Mouse (Mus musculus): ENCODE results near the gene Flvcr2.

Gene Flvcr2

GRCm38 (mm10) chr12:85794094-85794493 lies 47.8 kb downstream of the Flvcr2 start:
- no peak for DNase-seq (ENCODE audit: low spot score in 2 of 2)

GRCm38 (mm10) chr12:85795551-85795950 lies 49.2 kb downstream of the Flvcr2 start:
- no peak for DNase-seq (ENCODE audit: low spot score in 2 of 2)

DNA sequence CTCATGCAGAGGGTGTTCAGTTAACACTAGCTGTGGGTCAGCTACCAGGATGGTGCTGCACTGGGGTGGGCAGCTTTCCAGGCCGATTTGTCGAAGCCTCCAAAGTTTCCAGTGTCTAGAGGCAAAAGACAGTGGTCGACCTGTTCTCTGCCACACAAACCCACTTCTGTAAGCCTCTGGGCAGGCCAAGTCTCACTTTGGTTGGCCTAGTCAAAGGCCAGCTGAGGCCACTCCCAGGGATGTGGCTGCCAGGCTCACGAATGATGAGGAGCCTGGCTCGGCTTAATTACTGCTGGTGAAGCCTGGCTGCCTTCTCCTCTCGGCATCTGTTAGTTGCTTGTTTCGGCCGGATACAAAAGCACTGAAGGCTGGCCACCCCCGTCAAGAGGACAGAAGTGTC lies 53.7 kb downstream of the Flvcr2 start:
- no peak for DNase-seq (ENCODE audit: low spot score in 2 of 2)

GRCm38 (mm10) chr12:85809726-85810125 lies 63.4 kb downstream of the Flvcr2 start:
- no peak for DNase-seq (ENCODE audit: low spot score in 2 of 2)

- no peak for DNase-seq (ENCODE audit: low spot score in 2 of 2)
Measured at GRCm38 (mm10) chr12:85810959-85811358, 64.6 kb downstream of the Flvcr2 start.

GRCm38 (mm10) chr12:85811676-85812075 lies 65.3 kb downstream of the Flvcr2 start:
- DNase-seq (ENCODE audit: low spot score in 2 of 2): no peak

DNA sequence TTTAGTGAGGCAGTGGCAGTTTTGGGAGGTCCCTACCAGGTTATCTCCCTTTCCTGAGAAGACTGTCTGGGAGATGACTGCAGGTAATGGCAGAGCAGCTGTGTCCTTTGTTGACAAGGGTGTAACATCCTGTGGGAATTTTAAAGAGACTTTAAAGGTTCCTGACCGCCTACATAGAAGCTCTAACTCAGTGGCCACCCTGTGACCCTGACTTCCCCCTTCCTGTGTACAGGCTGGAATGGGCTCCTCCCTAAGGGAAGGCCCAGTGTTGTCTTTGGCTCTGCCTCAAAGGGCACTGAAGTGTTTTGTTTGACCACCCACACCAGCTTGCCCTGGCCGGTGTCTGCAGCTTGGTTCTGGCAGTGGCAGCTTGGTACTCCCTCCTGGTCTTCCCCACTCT lies 67.3 kb downstream of the Flvcr2 start:
- DNase-seq (ENCODE audit: low spot score in 2 of 2): no peak

DNA sequence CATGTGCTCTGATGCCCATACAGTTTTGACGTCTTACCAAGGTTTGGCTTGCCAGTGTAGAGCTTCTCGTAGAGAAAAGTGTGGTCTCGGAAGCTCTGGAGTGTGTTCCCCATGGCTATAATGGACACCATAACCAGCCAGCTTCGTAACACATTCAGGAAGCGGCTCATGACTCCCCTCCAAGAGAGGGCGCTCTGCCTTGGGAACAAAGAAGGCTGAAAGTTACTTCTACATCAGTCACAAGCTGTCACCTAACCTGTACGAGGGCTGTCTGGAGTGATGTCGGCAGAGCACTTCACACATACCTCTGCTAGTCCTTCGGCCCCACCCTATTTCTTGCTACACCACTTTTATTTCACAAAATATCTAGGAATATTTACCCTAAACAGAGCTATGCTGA lies 75.7 kb downstream of the Flvcr2 start:
- no peak for DNase-seq (ENCODE audit: low spot score in 2 of 2)

GRCm38 (mm10) chr12:85824438-85825264 lies 78.3 kb downstream of the Flvcr2 start, which contains the start of the genes Erg28 and Ttll5:
Gene Erg28, minus strand, starts transcription at chr12:85824550.
Gene Ttll5, plus strand, starts transcription at chr12:85824659.
- DNase-seq (ENCODE audit: low spot score in 2 of 2): peak; percentile 91 to 92

DNA sequence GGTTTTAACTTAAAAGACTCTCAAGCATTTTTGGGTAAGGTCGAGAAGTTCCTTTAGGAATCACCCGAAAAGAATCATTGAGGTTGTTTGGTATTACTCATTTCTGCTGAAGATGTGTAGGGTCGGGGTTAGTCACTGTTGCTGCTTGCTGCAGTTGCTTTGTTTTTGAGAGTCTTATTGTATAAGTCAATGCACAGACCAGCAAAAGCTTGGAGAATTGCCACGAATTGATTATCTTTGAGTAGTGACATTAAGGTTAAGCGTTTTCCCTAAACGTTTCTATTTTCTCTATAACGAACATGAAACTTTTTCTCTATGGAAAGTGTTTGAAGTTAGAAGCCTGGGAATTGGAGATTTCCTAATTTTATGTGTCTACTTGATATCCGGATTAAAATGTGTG lies 79.0 kb downstream of the Flvcr2 start:
- no peak for DNase-seq (ENCODE audit: low spot score in 2 of 2)

DNA sequence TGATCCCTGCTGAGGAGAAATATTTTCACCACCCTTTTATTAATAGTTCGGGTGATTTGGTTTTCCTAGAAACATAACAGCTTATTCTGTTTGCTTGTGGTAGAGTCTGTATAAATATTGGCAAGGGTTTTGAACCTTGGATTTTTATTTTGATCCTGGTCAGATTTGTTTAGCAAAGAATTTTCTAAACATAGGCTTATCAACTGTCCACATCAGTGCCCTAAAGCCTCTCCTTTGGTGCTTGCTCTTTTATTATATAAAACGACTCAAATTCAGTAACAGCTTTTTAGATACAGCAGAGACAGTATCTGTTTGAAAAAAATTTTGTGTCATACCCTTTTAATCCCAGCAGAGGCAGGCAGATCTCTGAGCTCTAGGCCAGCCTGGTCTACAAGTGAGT lies 79.5 kb downstream of the Flvcr2 start:
- DNase-seq (ENCODE audit: low spot score in 2 of 2): no peak

- no peak for DNase-seq (ENCODE audit: low spot score in 2 of 2)
Measured at GRCm38 (mm10) chr12:85828856-85829255, 82.5 kb downstream of the Flvcr2 start.

DNA sequence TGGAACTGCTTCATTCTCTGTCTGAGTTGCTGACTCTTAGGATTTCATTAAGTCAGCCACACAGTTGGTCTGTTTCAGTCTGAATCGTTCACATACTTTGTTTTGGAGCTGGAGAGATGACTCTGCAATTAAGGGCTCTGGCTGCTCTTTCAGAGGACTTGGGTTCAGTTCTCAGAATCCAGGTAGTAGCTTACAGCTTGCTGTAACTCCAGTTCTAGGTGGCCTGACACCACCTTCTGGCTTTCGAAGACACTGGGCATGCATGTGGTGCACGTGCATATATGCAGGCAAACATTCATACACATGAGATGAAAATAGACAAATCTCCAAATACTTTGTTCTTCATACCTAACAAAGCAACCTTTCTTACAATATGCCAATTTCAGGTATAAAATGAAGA lies 83.5 kb downstream of the Flvcr2 start:
- DNase-seq (ENCODE audit: low spot score in 2 of 2): no peak

DNA sequence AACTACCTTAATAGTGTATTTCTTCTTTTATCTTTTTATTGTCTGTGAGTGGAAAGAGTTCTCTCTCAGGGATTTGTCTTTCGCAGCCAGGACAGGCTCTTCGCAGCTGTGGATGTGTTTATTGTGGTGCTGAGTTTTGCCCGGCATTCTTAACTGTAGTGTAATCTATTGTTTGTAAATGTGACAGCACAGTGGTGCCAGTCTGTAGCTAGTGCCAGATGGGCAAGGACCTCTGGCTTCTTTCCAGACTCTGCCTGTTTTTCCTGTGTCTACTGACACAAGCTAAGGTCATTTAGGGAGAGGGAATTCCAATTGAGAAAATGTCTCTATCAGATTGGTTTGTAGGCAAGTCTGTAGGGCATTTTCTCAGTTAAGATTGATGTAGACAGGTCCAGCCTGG lies 84.4 kb downstream of the Flvcr2 start:
- no peak for DNase-seq (ENCODE audit: low spot score in 2 of 2)

GRCm38 (mm10) chr12:85834543-85834942 lies 88.2 kb downstream of the Flvcr2 start:
- no peak for DNase-seq (ENCODE audit: low spot score in 2 of 2)

- no peak for DNase-seq (ENCODE audit: low spot score in 2 of 2)
Measured at GRCm38 (mm10) chr12:85837765-85838164, 91.4 kb downstream of the Flvcr2 start.

- peak; percentile 39 to 51 for DNase-seq (ENCODE audit: low spot score in 2 of 2)
Measured at GRCm38 (mm10) chr12:85839371-85840000, 93.1 kb downstream of the Flvcr2 start.

DNA sequence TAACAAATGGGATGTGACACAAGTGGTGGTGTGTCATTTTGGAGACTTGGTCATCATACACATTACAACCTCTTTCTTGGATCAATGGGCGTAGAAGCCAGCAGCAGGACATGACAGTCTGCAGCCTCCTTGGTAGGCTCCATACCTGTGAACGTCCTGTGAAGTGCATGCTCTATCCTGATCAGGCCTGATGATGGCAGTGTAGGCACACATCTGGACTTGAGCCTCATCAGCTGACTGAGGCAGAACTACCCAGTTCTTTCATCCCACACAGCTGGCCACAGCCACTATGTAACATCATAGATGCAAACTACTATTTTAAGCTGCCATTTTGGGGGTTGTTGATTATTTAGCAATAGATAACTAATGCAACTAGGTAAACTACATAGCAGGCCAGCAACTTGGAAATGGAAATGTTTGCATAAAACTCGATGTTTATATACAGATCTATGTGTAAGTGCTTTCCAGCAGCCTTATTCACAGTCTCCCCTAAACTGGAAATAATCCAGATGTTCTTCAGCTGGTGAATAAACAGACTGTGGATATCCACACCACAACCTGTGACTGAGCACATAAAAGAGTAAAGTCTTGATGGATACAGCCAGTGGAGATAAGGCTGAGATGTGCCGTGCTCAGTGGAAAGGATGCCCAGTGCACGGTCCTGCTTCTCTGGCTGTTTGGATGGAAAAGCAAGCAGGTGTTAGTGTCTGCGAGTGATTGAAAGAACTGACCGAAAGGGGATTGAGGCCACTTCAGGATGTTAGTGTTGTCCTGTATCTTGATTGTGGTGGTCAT lies 102.0 kb downstream of the Flvcr2 start:
- no peak for DNase-seq (ENCODE audit: low spot score in 2 of 2)

GRCm38 (mm10) chr12:85850661-85851060 lies 104.3 kb downstream of the Flvcr2 start:
- no peak for DNase-seq (ENCODE audit: low spot score in 2 of 2)

- DNase-seq (ENCODE audit: low spot score in 2 of 2): no peak
Measured at GRCm38 (mm10) chr12:85853836-85854235, 107.5 kb downstream of the Flvcr2 start.

DNA sequence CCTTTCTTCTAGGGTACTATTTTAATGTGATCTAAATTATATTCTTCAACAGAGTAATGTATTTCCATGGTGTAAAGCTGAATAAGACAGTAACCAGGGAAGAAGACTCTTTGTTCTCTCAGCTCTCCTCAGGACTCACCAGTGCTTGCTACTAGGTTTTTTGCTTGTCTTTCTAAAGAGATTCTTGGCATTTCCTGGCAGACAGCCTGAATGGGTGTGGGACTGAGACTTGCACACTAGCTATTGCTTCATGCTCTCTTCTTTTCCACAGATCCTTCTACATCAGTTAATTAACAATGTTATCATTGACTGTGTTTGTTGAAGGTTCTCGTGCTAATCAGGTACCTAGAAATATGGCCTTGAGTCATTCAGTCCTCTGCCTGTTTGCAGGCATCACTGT lies 107.9 kb downstream of the Flvcr2 start:
- DNase-seq (ENCODE audit: low spot score in 2 of 2): no peak

- no peak for DNase-seq (ENCODE audit: low spot score in 2 of 2)
Measured at GRCm38 (mm10) chr12:85857300-85857699, 111.0 kb downstream of the Flvcr2 start.

Data from thymus, postnatal 10 days (tissue).